Mouse (Mus musculus): ENCODE results near the gene Zfp758. TPM values are rescaled to one million over a fixed set of nuclear protein-coding genes. Genes with fewer than 3 reads are reported as not detected.

Gene Zfp758
- polyA plus RNA-seq, 1 experiment = 0.84 TPM

GRCm38 (mm10) chr17:22417510-22417909 is 56.3 kb downstream of the Zfp758 start:
- Histone ChIP-seq H3K36me3 (ENCODE audit: control insufficient read depth, insufficient read depth, low read length) (no peaks in the 10 kb centered on the region), H3K27ac (ENCODE audit: control insufficient read depth, insufficient read depth, low read depth, low read length) (no peak overlapping the region), H3K4me1 (ENCODE audit: control insufficient read depth, insufficient read depth, low read length) (no peaks in the 10 kb centered on the region), H3K27me3 (ENCODE audit: control insufficient read depth, insufficient read depth, low read length) (no peaks in the 10 kb centered on the region), H3K4me3 (ENCODE audit: control insufficient read depth, low read depth, low read length) (no peak overlapping the region)
- no peak for TF ChIP-seq POLR2A (IDR thresholded peaks at IDR 0.05; ENCODE audit: control insufficient read depth, low read depth, low read length)
- TF ChIP-seq CTCF (IDR thresholded peaks at IDR 0.05; ENCODE audit: control insufficient read depth, insufficient read depth, insufficient replicate concordance, low read depth, low read length) = no peak

DNA sequence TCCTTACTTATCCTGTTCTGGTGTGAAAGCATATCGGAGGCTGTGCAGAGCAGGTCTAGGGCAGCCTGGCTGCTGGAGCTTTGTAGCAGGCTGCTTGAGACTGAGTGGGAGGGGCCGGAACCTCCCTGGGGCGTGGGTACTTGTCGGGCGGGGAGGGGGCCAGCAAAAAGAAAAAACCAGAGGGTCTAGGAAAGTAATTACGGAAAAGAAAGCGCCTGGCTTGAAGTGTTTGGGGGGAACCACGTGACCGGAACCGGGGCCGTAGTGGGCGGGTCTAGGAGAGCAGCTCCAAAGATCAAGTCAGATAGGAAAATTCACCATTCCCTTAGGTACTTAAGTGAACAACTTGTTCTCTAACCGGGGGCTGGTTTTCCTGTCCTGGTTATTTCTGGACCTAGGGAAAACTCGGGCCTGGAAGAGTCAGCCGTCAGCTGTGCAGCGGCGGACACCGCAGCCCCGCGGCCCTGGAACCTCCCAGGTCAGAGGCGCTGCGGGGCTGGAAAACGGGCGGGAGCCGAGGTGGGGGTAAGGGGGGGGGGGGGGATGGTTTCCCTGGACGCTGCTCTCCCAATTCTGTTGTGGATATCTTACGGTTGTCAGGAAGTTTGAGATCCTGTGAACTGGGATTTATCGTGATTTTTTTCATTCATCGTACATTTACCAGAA is 62.8 kb downstream of the Zfp758 start, which contains the start of gene Zfp946:
Gene Zfp946 (plus strand): TSS at position 271 of the 666 bp plus-strand sequence.
- Histone ChIP-seq H3K4me3 (ENCODE audit: control insufficient read depth, low read depth, low read length) (peak within 1 kb of the TSS; percentile 93), H3K27me3 (ENCODE audit: control insufficient read depth, insufficient read depth, low read length) (no peaks in the 10 kb centered on the region), H3K27ac (ENCODE audit: control insufficient read depth, insufficient read depth, low read depth, low read length) (peak within 1 kb of the TSS; percentile 73), H3K36me3 (ENCODE audit: control insufficient read depth, insufficient read depth, low read length) (no peaks in the 10 kb centered on the region), H3K4me1 (ENCODE audit: control insufficient read depth, insufficient read depth, low read length) (peaks cover 2% of the 10 kb centered on the region; the same call in 1 of the 2 replicates)
- TF ChIP-seq POLR2A (IDR thresholded peaks at IDR 0.05; ENCODE audit: control insufficient read depth, low read depth, low read length) (no peak), CTCF (IDR thresholded peaks at IDR 0.05; ENCODE audit: control insufficient read depth, insufficient read depth, insufficient replicate concordance, low read depth, low read length) (no peak)

DNA sequence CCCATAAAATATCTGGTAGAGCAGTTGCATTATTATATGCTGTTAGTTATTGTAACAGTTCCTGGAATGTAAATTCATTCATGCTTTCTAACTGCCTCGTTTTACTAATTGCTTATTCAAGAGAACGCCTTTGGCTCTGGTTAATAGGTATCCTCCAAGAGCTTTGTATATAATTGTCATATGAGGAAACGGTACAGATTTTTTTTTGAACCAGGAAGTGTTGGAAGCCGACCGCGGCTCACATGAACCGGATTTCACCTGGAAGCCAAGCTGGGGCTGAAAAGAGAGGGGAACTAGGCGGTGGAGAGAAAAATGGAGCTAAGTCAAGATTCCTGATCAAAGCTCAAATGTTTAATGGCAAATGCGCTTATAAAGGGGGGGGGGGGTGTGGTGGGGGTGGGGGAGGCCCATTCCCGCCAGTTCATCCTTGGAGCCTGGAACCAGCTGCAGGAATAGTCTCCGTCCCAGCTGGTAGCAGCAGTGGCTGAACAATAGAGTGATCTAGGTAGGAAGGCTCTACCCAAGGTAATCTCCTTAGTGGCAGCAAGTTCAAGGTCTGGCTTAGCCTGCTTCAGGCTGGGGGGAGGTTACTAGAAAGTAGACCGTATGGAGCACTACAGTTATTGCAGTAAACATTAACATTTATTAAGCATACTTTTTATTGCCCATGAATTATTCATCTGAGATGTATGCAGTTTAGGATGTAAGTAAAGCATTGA is 63.5 kb downstream of the Zfp758 start:
- Histone ChIP-seq H3K4me3 (ENCODE audit: control insufficient read depth, low read depth, low read length) (peak overlapping the region; percentile 15; the same call in 1 of the 2 replicates), H3K27me3 (ENCODE audit: control insufficient read depth, insufficient read depth, low read length) (no peaks in the 10 kb centered on the region), H3K36me3 (ENCODE audit: control insufficient read depth, insufficient read depth, low read length) (no peaks in the 10 kb centered on the region), H3K4me1 (ENCODE audit: control insufficient read depth, insufficient read depth, low read length) (peaks cover 2% of the 10 kb centered on the region; the same call in 1 of the 2 replicates), H3K27ac (ENCODE audit: control insufficient read depth, insufficient read depth, low read depth, low read length) (no peak overlapping the region)
- TF ChIP-seq CTCF (IDR thresholded peaks at IDR 0.05; ENCODE audit: control insufficient read depth, insufficient read depth, insufficient replicate concordance, low read depth, low read length) (no peak), POLR2A (IDR thresholded peaks at IDR 0.05; ENCODE audit: control insufficient read depth, low read depth, low read length) (no peak)

Other genes with a start within 250 kb of the Zfp758 start
- 0.04 and 0.06 TPM in 2 replicates for gene Zfp947, start 195.3 kb upstream of the Zfp758 start, polyA plus RNA-seq (2012; rRNA removed)
- gene Zfp994, start 135.8 kb upstream of the Zfp758 start, polyA plus RNA-seq (2012; rRNA removed) = 0.11 and 0.25 TPM in 2 replicates
- 1.4 and 2.0 TPM in 2 replicates for gene CT030661.1, start 46.6 kb upstream of the Zfp758 start, polyA plus RNA-seq (2012; rRNA removed)
- gene Zfp944, start 53 bp upstream of the Zfp758 start, polyA plus RNA-seq (2012; rRNA removed) = 2.8 and 3.0 TPM in 2 replicates
- gene Zfp946, start 62.8 kb downstream of the Zfp758 start, polyA plus RNA-seq (2012; rRNA removed) = 0.54 and 1.0 TPM in 2 replicates
- gene Vmn2r111, start 212.0 kb downstream of the Zfp758 start, polyA plus RNA-seq (2012; rRNA removed) = 0.02 TPM in 1 of 2 replicates, not detected in the other
- 0.01 TPM in 2 replicates for gene Vmn2r112, start 239.5 kb downstream of the Zfp758 start, polyA plus RNA-seq (2012; rRNA removed)

All from testis, adult 2 months (tissue).